Mouse (Mus musculus): Measurements from ENCODE around the gene Aqr.
"Not testable (repeated sequence)": the region's sequence is repeated elsewhere in the genome, so short reads cannot be mapped to it uniquely, and the experiment has no call there.

Aqr gene
- long read RNA-seq, experiment 1, full-length matches to known transcripts, result 3 of 6 reads
- long read RNA-seq, experiment 1, partial matches to known transcripts, result 3 of 6 reads
- long read RNA-seq, experiment 1, other reads (novel, unspliced or antisense), result 0 of 6 reads
- long read RNA-seq, experiment 2, partial matches to known transcripts, result 6 of 7 reads
- long read RNA-seq, experiment 2, other reads (novel, unspliced or antisense), result 1 of 7 reads

GRCm38 (mm10) chr2:114186924-114187323 is at the start of gene Aqr:
TSS of gene Aqr (minus strand) at chr2:114187024.
- intact Hi-C loops (cut with DNase I), result not testable (repeated sequence)

DNA sequence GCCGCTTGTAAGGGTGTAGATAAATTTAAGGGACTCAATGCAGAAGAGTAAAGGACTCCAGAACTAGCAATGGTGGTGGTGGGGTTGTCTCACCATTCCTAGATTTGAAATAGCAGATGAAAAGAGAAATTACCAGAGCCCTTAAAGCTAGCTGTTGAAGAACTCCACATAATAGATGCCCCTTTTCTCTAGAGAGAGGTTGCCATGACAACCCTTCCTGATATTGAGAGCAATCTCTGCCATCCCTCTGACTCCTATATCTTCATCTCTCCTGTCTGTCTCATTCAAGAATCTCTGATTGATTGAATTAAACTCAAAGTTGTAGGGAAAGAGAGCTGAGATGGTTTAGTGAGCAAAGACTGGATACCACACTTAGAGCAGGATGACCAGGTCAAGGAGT is 49.7 kb upstream of the Aqr start:
- intact Hi-C loops (cut with DNase I), result no loop called here

DNA sequence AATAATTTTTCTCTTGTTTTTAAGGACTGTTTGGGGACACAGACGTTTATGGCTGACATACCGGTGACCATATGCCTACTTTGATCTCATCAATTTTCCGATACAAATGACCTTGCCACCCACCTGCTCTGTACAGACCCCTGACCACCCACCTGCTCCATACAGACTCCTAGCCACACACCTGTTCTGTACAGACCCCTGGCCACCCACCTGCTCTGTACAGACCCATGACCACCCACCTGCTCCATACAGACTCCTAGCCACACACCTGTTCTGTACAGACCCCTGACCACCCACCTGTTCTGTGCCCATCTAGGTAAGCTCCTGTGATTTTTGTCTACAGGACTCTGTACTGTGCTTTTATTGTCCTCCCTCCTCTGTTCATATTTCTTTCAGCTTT is 48.8 kb upstream of the Aqr start:
- intact Hi-C loops (cut with DNase I), result no loop called here

DNA sequence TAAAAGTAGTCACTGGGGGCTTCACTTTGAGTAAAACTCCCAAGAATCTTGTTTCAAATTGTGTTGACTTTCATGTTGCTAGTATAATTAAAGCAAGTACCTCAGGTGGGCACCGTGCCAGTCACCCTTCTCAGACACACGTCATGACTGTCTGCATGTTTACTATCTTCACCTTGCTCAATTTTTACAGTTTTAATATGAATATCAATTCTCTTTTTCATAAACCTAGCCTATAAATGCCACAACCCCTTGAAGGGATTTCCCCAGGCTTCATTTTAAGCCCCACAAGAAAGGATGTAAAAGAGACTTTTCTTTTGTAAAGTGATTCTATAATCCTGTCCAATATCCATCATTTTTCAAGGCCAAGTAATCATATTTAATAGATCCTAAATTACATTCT is 44.4 kb upstream of the Aqr start:
- intact Hi-C loops (cut with DNase I), result no loop called here

DNA sequence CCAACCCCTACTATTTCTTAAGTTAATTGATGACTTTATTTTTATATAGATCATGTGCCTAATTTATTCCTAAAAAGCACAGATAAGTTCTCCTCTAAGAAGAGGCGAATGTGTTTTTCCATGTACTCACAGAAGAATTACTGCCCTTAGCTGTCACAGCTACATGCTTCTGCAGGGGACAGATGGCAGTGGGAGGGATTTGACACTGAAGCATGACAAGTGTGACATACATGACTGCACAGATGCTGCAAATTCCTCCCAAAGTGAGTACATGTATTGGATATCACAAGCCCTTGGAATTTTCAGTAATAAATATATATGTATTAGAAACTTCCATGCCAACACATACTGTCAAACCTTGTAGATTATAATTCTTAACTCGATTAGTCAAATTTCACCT is 41.8 kb upstream of the Aqr start:
- intact Hi-C loops (cut with DNase I), result no loop called here

- intact Hi-C loops (cut with DNase I), result no loop called here
Observed at GRCm38 (mm10) chr2:114205036-114205435, 18.2 kb upstream of the Aqr start.

DNA sequence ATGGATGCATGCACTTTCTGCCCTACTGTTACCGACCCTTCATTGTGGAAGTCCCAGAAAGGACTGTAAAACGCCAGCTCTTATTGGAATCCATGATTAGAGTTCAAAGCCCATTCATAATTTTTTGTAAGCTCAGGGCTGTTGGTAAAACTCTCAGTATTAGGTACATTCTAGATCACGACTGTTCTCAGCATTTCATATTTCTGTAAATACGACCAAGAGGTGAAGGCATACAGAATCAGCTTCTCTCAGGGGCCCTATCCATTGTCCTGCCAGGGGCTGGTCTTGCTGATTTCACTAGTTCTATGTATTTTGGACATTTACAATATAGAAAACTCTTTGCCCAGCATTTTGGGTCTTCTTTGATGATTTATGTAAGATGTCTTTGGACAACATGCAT is 14.8 kb upstream of the Aqr start:
- intact Hi-C loops (cut with DNase I), result no loop called here

- intact Hi-C loops (cut with DNase I), result no loop called here
Observed at GRCm38 (mm10) chr2:114200932-114201559, 14.2 kb upstream of the Aqr start, which contains the start of gene Zfp770. TSS of gene Zfp770 (minus strand) at chr2:114201469.

DNA sequence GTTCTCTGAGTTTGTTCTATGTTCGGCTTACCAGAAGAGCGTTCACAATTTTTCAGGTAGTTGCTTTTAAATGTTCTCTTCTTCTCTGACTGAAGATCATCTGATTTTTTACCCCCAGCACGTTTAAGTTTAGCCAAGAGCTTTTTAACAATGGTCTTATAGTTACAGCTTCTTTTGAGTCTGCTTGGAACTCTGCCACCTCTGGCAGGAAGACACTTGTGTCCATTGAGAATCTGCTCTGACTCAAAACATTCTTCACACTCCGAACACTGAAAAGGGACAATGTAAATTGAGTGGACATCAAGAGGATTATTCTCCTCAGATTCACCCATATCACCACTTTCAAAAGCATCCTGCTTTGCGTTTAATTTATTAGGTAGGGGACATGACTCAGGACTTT is 9.6 kb upstream of the Aqr start:
- intact Hi-C loops (cut with DNase I), result no loop called here

DNA sequence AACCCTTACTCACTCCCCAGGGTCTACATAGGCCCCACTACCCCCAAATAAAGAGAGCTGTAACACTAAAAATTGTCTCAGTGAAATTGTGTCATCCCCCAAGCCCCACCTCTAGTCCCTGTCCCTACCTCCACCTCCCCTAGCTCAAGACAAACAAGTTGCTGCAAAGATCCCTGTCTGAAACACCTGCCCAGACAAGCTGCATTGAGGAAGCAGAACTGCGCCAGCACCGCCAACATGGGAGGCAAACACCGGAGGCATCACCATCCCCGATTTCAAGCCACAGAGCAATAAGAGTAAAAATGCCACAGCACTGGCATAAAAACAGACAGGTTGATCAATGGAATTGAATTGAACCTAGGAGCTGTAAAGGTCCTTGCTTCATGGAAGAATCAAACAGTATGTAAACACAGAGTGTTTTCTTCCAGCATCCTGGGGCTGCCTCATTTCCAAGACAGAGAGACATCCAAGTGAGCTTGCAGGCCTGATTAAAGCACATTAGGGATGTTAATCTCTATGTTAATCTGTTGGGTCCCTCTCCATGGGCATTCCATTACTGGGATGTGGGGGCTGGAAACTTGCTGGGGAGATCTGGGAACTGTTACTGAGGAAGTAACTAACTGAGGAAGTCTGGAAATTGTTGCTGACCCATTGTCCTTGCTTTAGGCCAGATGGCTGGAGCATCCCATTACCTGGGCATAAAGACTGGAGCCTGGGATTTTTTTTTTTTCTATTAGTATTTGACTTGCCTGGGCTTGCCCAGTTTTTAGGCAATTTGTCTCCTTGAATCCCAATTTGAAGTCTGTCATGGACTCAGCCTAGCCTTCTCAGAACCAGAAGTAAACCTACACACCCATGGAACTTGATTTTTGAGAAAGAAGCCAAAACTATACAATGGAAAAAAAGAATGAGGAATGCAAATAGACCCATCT is 8.8 kb downstream of the Aqr start:
- intact Hi-C loops (cut with DNase I), result no loop called here

DNA sequence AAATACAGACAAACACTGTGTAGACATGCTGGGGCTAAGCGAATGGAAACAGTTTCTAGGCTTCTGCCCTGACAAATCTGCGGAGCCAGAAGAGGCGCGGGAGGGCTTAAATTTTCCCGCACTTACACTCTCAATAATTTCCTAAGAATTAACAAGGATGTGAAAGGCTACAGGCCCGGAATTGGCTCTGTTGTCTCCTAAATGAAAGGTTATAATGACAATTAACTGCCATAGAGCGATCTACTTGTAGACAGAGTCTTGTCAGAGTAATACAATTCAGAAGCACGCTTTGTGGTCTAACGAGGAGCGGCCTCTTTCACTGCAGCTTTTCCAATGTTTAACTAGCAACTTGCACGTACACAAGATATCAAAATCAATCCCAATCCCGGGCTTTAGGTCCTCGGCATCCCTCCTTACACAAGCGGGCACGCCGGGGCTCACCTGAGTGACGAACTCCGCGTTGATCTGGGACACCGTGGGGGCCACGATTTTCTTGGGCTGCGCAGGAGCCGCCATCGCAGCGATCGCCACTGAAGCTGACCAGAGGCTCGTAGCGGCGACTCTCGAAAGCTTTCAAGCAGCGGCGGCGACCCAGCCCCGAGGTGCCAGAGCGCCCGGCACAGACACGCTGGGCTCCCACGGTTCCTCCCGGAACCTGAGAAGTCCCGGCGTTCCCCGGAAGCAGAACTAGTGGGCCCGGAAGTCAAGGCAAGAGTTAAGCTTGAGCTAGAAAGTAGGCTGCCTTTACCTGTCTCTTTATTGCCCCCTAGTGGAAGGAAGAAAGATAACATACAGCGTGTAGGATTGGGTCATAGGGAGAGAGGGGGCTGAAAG is 12.0 kb downstream of the Aqr start:
- intact Hi-C loops (cut with DNase I), result no loop called here

- intact Hi-C loops (cut with DNase I), result no loop called here
Observed at GRCm38 (mm10) chr2:114173248-114173647, 13.6 kb downstream of the Aqr start.

- intact Hi-C loops (cut with DNase I), result no loop called here
Observed at GRCm38 (mm10) chr2:114167837-114168236, 19.0 kb downstream of the Aqr start.

GRCm38 (mm10) chr2:114161978-114162377 is 24.8 kb downstream of the Aqr start:
- intact Hi-C loops (cut with DNase I), result no loop called here

GRCm38 (mm10) chr2:114157345-114157744 is 29.5 kb downstream of the Aqr start:
- intact Hi-C loops (cut with DNase I), result no loop called here

GRCm38 (mm10) chr2:114156639-114157038 is 30.2 kb downstream of the Aqr start:
- intact Hi-C loops (cut with DNase I), result no loop called here

- intact Hi-C loops (cut with DNase I), result no loop called here
Observed at GRCm38 (mm10) chr2:114153247-114153646, 33.6 kb downstream of the Aqr start.

GRCm38 (mm10) chr2:114146864-114147458 is 39.9 kb downstream of the Aqr start:
- intact Hi-C loops (cut with DNase I), result loop anchor here (10.0 kb wide), 1 partner anchor 182 kb away; no protein-coding TSS in a partner anchor

DNA sequence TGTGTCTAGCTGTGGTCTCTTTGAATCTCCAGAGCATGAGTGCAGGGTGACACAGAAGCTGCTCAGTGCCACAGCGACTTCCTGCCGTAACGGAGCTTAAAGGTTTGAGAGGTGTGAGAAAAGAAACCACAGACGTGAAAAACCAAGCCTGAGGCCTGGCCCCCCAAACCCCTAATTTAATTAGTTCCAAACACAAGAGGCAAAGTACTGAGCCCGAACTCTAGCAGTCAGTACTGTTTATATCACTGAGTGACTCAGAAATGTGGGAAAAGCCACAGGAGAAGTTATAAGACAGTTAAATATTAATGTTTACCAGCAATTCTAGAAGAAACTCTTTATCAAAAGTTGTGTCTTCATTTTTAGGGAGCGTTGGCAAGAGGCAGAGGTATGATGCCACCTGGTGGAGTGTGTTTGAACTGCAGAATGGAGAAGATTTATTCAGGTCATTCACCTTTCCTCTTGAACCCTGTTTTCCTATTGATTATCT is 41.5 kb downstream of the Aqr start:
- intact Hi-C loops (cut with DNase I), result loop anchor here (2.0 to 10.0 kb wide), 2 partner anchors 181 to 279 kb away; no protein-coding TSS in a partner anchor

DNA sequence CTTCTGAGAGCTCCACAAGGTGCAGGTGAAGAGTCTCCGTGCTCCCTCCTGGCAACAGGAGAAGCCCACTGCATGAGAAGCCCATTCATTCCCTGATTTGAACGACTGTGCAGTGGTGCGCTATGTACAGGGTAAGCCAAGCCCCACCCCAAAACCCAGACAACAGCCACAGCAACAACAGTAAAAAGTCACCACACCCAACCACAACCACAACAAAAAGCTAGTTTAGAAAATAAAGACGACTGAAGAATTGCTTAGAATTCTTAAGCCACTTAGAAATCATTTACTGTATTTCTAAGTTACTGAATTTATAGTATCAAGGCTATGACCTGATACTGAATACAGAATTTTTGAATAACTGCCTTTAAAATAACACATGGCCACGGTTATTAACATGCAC is 41.9 kb downstream of the Aqr start:
- intact Hi-C loops (cut with DNase I), result loop anchor here (2.0 to 10.0 kb wide), 2 partner anchors 180 to 278 kb away; no protein-coding TSS in a partner anchor
